Mouse (Mus musculus) embryo, embryonic 11 days (tissue): Measurements from ENCODE around the gene Col7a1.

Experiments
- DNase-seq: peaks from one replicate; pipeline ENCODE4 v3.0.0-alpha.2; 2015

Gene Col7a1

DNA sequence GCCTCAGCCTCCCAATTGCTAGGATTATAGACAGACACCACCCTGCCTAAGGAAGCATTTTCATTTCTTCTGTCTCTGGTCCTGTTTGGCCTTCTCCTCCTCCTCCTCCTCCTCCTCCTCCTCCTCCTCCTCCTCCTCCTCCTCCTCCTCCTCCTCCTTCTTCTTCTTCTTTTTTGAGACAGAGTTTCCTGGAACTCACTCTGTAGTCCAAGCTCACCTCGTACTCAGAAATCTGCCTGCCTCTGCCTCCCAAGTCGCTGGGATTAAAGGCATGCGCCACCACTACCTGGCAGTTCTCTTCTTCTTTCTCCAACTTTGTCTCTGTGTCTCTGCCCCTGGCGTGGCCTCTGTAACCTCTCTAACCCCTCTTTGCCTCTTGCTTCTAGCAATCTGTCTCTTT lies 32.3 kb downstream of the Col7a1 start, which contains the start of gene Ucn2:
TSS of gene Ucn2 (plus strand) at position 301 of the 400 bp plus-strand sequence.
- no peak for DNase-seq

- DNase-seq, result peak; percentile 45
These were observed 34.4 kb downstream of the Col7a1 start for GRCm38 (mm10) chr9:108987704-108988350.

- no peak for DNase-seq
These were observed 36.5 kb downstream of the Col7a1 start for GRCm38 (mm10) chr9:108989802-108990461.

- DNase-seq, result peak; percentile 34
These were observed 37.1 kb downstream of the Col7a1 start for GRCm38 (mm10) chr9:108990462-108990820.

GRCm38 (mm10) chr9:108991428-108992084 lies 38.2 kb downstream of the Col7a1 start, which contains the start of gene Pfkfb4:
Pfkfb4 (plus strand) TSS chr9:108991778.
- DNase-seq, result peak; percentile 99

- DNase-seq, result no peak
These were observed 38.7 kb downstream of the Col7a1 start for GRCm38 (mm10) chr9:108992085-108992469.

DNA sequence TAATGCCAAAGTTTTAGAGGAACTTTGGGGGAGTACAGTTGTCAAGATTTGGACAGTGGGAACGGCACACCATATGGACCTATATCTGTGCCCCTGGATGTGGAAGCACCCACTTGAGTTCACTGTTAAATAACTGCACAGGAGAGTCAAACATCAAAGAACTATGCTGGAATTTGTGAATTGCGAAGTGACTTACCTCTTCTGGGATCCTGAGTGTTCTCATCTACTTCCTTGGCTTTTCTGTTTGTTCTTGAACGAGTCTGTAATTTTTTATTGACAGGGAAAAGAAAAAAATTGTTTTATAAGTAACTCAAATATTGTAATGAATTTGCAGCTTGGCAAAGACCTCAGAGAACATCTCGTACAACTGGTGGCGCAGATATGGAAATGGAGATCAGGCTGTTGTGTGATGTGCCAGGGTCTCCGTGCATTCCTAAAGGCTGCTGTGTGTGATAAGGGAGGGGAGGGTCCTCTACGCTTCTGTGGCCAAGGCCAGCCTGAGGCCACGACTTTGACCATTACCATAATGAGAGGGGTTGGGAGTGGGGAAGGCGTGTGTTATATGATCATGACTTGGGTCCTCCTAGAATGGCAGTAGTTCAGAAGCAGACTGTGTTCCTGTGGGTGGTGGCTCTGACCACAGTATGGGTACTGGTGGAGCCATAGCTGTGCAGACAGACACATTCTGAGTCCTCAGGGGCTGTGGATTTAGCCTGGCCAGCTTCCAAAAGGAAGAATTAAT lies 39.4 kb downstream of the Col7a1 start:
- no peak for DNase-seq

GRCm38 (mm10) chr9:108996411-108996810 lies 43.0 kb downstream of the Col7a1 start:
- no peak for DNase-seq

DNA sequence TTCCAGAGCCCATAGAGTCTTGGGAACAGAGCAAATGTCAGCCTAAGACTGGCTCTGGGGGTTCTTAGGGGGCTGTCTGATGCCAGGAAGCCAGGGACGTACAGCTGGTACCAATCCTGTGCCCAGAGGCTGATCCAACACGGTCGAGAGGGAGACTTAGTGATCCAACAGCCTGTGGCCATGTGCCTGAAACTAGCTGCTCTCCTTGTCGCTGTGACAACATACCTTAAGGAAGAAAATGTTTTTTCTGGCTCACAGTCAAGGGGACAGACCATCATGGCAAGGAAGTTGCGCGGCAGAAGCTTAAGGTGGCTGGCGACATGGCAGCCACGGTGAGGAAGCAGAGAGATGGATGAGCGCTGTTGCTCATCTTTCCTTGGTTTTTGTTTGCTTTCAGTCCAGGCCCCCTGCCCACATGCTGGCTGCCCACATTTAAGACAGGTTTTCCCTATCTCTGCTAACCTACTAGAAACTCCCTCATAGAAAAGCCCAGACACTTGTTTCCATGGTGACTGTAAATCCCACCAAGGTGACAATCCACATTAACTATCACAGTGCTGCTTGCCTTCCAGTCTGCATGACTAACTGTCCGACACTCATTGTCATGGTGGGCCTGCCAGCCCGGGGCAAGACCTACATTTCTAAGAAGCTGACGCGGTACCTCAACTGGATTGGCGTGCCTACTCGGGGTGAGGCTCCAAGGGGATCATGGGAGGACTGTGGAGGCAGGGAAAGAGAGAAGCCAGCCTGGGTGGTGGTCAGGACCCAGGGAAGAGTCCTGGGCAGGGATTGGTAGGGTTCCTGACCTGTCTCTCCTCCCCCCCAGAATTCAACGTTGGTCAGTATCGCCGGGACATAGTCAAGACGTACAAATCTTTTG lies 45.1 kb downstream of the Col7a1 start:
- DNase-seq, result no peak

- no peak for DNase-seq
These were observed 45.8 kb downstream of the Col7a1 start for GRCm38 (mm10) chr9:108999167-108999526.

DNA sequence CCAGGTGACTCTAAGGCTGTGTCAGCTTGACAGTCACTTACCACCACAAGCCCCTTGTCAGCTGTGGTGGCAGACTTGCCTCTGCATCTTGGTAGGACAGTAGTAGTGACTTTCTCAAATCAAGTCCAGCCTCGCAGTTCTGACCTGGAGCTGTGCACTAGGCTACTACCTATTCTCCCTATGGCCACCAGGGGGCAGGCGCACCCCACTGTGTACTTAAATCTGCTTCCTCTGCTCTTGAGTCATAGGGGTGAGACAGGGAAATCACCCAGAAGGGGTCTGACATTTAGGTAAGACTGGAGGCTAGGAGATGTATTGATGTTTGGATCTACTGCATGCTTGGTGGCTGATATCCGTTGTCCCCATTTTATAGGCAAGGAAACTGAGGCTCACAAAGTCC lies 47.3 kb downstream of the Col7a1 start:
- DNase-seq, result peak; percentile 74

DNA sequence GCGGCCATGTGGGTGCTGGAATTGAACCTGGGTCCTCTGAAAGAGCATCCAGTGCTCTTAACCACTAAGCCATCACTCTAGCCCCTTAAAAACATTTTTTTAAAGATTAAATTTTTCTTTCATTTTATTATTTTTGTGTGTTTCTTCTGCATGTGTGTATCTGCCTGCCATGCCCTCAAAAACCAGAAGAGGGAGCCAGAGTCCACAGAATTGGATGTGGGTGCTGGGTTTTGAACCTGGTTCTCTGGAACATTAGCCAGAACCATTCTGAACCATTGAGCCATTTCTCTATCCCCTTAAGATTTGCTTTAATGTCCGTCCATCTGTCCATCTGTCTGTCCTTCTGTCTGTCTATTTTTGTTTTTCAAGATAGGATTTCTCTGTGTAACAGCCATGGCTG lies 49.8 kb downstream of the Col7a1 start:
- DNase-seq, result peak; percentile 44

- no peak for DNase-seq
These were observed 53.8 kb downstream of the Col7a1 start for GRCm38 (mm10) chr9:109007025-109007780.

GRCm38 (mm10) chr9:109008081-109008480 lies 54.7 kb downstream of the Col7a1 start:
- no peak for DNase-seq

GRCm38 (mm10) chr9:109008994-109009635 lies 55.7 kb downstream of the Col7a1 start:
- no peak for DNase-seq

DNA sequence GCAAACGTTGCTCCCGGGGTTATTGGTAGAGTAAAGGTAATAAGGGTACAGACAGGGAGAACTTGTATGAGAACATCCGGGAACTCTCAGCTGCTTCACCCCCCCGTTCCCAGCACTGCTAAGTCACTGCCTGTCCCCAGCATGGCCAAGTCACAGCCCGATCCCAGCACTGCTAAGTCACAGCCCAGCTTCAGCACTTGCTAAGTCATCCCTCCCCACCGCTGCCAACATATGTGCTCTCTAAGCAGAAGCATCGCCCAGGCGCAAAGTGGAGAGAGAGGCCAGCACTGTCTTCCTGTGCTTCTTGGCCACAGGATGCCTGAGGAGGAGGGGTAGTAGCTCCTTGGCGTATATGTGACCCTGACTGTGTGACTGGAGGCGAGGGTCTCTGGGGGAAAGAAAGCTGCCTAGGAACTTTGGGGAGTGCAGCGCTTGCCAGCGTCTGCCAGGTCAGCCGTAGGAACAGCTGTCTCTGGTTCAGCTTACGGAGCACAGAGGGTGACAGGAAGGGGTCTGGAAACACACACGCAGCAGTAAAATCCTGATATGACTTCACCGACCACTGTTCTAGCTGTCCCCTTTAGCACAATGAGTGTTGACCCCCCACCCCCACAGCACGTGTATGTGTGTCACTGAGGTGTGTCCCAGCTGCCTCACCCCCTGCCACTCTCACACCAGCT lies 56.4 kb downstream of the Col7a1 start:
- peak; percentile 32 for DNase-seq

DNA sequence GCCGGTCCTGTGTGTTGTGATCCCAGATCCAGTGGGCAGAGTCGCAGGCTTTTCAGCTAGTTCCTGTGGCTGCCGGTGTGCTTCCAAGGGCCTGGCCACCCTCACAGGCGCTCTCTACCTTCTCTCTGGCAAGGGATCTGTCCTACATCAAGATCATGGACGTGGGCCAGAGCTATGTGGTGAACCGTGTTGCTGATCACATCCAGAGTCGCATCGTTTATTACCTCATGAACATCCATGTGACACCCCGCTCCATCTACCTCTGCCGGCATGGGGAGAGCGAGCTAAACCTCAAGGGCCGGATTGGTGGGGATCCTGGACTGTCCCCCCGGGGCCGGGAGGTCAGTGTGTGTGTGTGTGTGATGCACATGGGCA lies 56.9 kb downstream of the Col7a1 start:
- no peak for DNase-seq

GRCm38 (mm10) chr9:109015397-109015796 lies 62.0 kb downstream of the Col7a1 start:
- no peak for DNase-seq

GRCm38 (mm10) chr9:109016973-109017604 lies 63.7 kb downstream of the Col7a1 start:
- no peak for DNase-seq

- no peak for DNase-seq
These were observed 68.0 kb downstream of the Col7a1 start for GRCm38 (mm10) chr9:109021428-109021827.
